Mouse (Mus musculus): Measurements from ENCODE around the gene Brat1.

DNA sequence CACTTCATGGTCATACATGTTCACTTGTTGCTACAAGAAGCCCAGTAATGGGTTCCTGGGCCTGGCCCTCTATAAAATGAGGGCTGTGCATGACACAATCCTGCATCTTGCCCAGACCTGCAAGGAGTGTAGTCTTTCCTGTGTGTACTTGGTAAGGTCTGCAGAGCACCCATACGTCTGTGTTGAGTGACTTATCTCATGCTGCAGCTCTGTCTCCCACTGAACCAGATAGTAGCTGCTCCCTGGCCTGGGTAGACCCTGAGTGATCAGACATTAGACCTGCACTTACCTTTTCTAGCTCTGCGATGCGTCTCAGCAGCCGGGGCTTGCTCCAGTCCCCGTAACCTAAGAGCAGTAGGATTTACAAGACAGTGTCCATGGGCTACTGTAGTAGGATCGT lies 22.7 kb upstream of the Brat1 start:
- no peak for TF ChIP-seq POLR2A (IDR thresholded peaks at IDR 0.05; ENCODE audit: borderline replicate concordance, extremely low read depth, insufficient read depth, insufficient read length, poor library complexity, severe bottlenecking)
- no peak for TF ChIP-seq CTCF (IDR thresholded peaks at IDR 0.05; ENCODE audit: borderline replicate concordance, extremely low read depth, insufficient read depth, insufficient read length)
